Mouse (Mus musculus) activated CD4-positive, CD25-positive, alpha-beta regulatory T cell, adult 4 months (primary cell): ENCODE data around the gene Polr3h. TPM values are rescaled to one million over a fixed set of nuclear protein-coding genes. Genes with fewer than 3 reads are reported as not detected.

Experiments
- ATAC-seq: one replicate; pipeline ENCODE4 v1.8.0; 2017
- polyA plus RNA-seq, 2 experiments: library from polyadenylated mRNA; unstranded; fragments of 100-300 nt; shearing (Covaris generic); gene quantifications; one replicate each; pipeline ENCODE4 v1.2.1; 2017

Gene Polr3h
- polyA plus RNA-seq, 2 experiments from 2014 or later, result 21.1 to 31.2 TPM

DNA sequence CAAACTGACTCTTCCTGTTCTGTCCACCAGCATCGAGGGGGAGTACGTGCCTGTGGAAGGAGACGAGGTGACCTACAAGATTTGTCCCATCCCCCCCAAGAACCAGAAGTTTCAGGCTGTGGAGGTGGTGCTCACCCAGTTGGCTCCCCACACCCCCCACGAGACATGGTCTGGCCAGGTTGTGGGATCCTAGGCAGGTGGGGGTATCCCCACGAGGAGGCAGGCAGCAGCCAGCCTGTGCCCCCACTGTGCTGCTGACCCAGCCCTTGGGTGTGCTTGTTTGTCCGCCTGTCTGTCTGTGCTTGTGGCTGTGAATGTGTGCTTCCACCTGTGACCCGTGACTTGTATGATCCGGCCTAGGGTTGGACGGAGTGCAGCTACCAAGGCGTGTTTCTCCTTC, 23.0 kb upstream of the Polr3h start:
- no peak for ATAC-seq

DNA sequence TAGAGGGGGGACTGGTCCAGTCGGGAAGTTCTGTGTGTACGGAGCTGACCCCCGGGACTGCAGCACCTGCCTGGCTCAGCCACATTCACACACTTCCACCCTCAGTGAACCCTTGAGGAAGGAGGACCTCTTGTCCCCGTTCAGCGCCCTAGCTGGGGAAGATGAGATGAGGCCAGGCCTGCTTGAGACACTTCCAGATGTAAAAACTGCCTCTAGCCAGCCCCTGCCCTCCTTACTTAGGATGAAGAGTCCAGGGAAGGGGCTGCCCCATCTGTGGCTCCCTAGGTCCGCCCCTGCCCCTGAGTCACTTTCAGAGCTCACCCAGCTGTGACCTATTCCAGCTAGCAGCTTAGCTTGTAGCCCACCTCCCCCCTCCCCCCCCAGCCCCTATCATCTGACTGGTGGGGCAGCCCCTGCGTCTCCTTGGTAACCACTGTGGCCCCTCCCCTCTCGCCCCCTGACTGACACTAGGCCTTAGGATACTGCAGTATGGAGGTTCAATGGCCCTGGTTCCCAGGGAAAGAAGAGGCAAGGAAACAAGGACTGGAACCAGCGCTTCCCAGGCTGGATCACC, 17.2 kb upstream of the Polr3h start:
- ATAC-seq, result no peak

- no peak for ATAC-seq
Measured at GRCm38 (mm10) chr15:81941010-81941409, 15.0 kb upstream of the Polr3h start.

DNA sequence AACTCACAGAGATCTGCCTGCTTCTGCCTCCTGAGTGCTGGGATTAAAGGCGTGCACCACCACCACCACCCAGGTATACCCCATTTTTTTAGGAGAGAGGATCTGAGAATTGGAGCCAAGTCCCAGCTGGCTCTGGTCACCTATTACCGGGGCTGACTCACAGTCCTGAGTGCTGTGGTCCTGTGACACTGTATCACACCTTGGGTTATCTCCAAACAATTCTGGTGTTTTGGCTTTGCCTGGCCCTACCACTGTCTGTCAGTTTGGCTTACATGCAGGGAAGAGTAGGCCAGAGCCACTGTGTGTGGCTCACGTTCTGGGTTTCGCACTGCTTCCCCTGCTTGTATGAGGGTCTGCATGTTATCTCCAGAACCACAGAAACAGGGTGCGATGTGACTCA, 14.2 kb upstream of the Polr3h start:
- no peak for ATAC-seq

DNA sequence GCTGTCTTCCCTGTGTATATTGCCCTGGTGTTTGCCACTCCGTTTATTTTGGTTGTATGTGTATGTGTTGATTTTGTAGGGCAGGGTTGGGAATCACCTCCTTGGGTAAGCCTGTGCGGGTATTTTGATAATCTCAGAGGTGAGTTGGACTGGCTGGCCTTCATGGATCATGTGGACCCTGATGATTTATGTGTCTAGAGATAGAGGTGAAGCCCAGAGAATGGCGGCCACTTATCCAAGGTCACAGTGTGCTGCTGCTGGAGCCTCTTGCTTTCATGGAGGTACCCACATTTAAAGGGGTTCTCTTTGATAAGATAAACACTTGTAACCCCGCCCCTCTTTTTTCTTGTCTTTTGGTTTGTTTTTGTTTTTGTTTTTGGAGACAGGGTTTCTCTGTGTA, 13.7 kb upstream of the Polr3h start:
- no peak for ATAC-seq

GRCm38 (mm10) chr15:81939157-81939715, 13.2 kb upstream of the Polr3h start:
- no peak for ATAC-seq

DNA sequence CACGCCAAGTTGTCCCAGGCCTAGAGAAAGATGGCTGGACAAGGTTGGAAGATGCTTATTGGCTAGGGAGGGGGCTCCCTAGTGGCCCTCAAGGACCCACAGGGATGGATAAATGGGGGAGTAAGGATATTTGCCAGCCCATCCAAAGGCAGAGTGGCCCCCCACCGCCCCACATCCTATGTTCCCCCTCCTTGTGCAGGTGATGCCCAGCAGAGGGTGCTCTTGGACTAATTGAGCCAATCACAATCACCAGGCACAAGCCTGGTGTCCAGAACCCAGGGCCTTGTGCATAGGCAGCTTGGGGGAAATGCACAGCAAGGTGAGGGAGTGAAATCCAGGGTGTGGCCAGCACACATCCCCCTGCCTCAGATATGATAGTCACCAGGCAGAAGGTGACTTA, 12.2 kb upstream of the Polr3h start:
- no peak for ATAC-seq

- ATAC-seq, result no peak
Measured at GRCm38 (mm10) chr15:81937098-81937972, 11.3 kb upstream of the Polr3h start.

- ATAC-seq, result no peak
Measured at GRCm38 (mm10) chr15:81936679-81937078, 10.6 kb upstream of the Polr3h start, which contains the start of gene Csdc2. Gene Csdc2 (plus strand): TSS chr15:81936759.

DNA sequence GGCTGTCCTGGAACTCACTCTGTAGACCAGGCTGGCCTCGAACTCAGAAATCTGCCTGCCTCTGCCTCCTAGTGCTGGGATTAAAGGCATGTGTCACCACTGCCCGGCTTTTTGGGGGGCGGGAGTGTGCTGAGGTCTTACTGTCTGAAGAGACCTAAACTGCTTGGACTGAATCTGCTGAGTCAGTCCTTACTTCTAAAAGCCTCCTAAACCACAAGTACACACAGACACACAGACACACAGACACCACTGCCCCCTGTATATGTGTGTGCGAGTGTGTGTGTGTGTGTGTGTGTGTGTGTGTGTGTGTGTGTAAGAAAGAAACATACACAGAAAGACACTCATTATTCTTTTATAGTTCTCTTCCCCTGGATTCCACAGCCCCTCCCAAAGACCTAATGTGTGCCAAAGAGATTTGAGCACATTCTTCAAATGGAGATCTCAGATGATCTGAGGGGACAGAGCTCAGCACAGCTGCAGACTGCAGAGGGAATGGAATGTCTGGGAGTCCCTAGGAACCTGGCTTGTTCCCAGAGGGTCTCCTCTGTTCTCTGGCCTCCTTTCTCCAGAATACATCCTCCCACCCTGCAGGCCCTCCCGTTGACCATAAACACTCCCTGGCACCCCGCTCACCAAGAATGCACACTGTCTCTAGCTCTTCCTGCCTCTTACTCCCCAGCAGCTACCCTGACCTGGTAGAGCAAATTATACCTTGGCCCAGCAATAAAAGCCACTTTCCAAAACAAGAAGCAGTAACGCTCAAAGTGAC, 10.0 kb upstream of the Polr3h start:
- ATAC-seq, result no peak

GRCm38 (mm10) chr15:81933986-81934385, 7.9 kb upstream of the Polr3h start:
- ATAC-seq, result no peak

DNA sequence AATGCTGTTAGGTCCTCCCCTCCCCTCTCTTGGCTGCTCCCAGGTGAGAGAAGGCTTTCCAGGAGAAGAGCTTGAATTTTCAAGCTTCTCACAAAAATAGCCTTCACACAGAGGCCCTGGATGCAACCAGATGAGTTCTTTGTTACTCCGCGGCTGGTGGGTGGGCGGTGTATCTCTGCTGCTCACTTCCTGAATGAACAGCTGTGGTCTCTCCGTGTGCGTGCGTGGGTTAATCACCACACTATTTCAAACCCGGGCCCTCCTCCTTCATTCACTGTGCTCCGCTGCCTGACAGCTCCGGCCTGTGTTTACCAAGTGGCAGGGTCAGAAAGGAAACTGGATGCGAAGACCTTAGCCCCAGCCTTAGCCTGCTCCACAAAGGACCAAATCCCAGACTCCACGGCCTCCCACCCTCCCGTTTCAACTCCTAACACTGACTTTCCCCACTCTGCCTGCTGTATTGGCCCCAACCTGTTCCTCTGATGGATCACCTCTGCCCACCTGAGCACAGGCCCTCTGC, 7.0 kb upstream of the Polr3h start:
- ATAC-seq, result peak; percentile 61

DNA sequence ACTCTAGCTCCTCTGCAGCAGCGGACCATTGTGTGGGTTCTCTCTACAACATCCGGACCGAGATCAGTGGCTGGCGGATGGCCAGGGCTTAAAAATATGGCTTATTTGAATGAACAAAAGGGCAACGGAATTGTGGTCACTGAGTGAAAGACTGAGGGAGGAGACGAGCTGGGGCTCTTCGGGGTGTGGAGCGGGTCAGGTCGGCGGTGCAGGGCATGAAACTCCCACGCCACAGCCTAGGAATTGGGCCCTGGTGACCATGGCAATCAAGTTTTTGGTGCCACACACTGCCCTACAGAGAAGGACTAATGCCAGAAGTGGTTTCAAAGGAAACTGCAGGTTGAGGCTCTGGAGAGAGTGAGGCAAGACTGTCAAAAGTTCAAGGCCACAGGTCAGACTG, 2.2 kb upstream of the Polr3h start:
- ATAC-seq, result no peak

DNA sequence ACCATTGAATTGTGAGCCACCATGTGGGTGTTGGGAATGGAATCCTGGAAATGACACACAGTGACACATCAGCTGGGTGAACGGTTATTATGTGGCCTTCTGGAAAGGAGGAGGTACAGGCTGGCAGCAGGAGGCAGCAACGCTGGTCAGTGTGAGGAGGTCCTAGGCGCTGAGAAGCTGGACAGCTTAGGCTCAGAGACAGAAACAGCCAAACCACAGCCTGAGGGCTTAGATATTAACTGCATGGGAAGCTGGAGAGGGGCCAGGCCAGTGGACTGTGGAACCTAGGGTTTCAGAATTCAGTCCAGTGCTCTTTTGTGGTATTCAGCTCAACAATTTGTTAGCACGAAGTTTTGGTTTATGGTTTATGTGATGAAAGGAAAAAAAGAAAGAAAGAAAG, 1.7 kb upstream of the Polr3h start:
- no peak for ATAC-seq

DNA sequence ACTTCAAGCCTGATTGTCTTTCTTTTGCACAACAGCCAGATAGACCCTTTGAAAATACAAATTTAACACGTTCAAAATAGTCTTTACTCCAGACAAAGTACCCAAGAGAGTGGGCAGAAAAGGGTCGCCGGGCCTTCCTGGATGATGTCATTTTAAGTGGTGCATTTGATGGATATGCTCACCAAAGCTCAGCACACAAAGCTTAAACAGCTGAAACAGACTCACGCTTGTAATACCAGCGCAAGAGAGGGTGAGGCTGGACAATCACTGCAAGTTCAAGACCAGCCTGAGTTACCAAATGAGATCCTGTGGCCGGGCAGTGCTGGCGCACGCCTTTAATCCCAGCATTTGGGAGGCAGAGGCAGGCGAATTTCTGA, 394 bp upstream of the Polr3h start:
- ATAC-seq, result no peak

DNA sequence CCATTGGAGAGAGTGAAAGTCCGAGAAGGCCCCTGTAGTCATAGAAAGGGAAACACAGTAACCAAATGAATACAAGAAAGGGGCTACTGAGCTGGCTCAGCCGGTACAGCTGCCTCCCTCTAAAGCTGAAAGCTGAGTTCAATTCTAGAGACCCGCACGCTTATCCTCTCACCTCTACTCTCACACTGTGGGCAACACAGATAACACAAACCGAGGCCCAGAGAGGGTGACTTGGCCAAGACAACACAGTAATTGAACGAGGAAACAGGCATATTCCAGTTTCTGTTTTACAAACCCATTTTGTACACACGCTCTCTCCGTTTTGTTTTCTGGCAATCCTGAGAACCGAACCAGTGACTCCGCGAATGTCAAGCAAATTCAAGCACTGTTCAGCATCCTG, 1.1 kb downstream of the Polr3h start:
- no peak for ATAC-seq

DNA sequence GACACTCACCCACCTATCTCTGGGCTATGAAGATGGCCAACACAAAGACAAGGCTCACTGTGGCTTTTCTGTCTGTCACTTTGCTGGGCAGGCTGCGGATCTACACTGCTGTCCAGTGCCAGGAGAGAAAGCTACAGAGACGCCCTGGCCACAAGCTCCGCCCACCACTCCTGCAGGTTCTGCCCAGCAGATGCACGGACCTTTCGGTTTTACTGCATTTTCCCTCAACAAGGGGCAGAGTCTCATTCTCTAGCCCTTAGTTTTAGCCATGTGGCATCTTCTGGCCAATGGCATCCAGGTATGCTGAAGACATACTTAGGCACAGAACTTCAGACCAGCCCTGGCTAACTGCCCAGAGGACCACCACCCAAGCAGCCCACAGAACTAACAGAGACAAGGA, 4.8 kb downstream of the Polr3h start:
- no peak for ATAC-seq

DNA sequence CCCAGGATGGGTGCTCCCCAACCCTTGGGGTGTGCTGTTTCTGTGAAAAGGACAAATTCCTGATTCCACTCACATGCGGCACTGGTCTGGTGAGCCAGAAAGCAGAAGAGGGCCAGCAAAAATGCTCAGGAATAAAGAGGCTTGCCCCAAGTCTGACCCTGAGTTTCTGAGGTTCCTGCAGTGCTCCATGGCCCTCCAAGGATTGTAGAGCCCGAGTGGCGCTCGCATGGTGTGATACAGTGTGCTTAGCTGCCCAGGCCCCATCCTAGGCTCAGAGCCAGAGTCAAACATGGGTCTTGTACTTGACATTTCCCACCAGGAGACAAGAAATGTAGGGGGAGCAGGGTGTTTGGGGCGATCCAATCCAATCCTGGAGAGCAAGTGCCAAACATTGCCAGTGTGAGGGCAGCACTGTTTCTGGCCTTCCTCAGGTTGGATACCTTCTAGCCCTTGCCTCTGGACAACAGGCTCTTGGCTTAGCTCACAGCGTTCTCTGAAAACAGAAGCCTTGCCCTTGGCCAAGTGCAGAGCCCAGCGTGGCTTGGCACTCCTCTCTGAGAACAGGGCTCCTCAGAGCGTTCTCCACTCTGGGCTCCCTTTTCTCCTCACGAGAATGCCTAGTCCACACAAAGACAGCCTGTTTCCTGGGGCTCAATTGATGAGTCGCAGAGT, 5.4 kb downstream of the Polr3h start:
- ATAC-seq, result no peak

- ATAC-seq, result no peak
Measured at GRCm38 (mm10) chr15:81919062-81919461, 7.0 kb downstream of the Polr3h start.

GRCm38 (mm10) chr15:81917621-81918463, 8.2 kb downstream of the Polr3h start:
- peak; percentile 66 for ATAC-seq

GRCm38 (mm10) chr15:81917201-81917600, 8.8 kb downstream of the Polr3h start:
- no peak for ATAC-seq
